Mouse (Mus musculus): ENCODE results near the gene 2610042L04Rik. TPM values are rescaled to one million over a fixed set of nuclear protein-coding genes. Genes with fewer than 3 reads are reported as not detected.
"Not testable (repeated sequence)": the region's sequence is repeated elsewhere in the genome, so short reads cannot be mapped to it uniquely, and the experiment has no call there.

The 2610042L04Rik gene
- polyA plus RNA-seq, 1 experiment from 2014 or later: 2.8 TPM

DNA sequence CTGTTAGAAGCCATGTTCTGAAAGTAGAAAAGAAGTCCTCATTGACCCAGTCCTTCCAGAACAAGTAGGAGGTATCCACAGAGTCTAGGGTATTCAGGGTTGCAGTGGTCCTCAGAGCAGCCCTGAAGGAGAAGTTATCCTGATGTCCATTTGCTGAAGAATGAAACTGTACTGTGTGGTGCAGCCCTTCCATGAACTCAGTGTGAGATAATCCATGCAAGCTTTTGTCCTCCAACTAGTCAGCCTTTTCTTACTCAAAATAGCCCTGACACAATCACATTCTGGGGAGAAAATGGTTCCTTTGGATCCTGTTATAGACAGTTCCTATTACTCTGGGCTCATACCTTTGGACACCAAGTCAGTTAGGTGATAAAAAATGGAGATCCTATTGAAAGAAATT is 69.3 kb downstream of the 2610042L04Rik start:
- not testable (repeated sequence) for H3K9me3 ChIP-seq; H3K4me1 ChIP-seq (replicated peaks); H3K4me3 ChIP-seq (replicated peaks); ATAC-seq; H3K4me2 ChIP-seq (replicated peaks); H3K9ac ChIP-seq (replicated peaks); H3K27ac ChIP-seq; H3K36me3 ChIP-seq; H3K27me3 ChIP-seq

Other genes with a start within 250 kb of the 2610042L04Rik start
- gene Gm8108, start 224.2 kb upstream of the 2610042L04Rik start, polyA plus RNA-seq (2015; fragmentation: Nextera tagmentation; extraction: Ambion mirVana): 2.7 and 4.6 TPM in 2 replicates
- gene Gm3127, start 169.7 kb upstream of the 2610042L04Rik start, polyA plus RNA-seq (2015; fragmentation: Nextera tagmentation; extraction: Ambion mirVana): not detected in 2 replicates
- gene Gm2974, start 152.2 kb upstream of the 2610042L04Rik start, polyA plus RNA-seq (2015; fragmentation: Nextera tagmentation; extraction: Ambion mirVana): 3.9 and 6.0 TPM in 2 replicates
- not detected in 2 replicates for gene Gm3138, start 85.1 kb upstream of the 2610042L04Rik start, polyA plus RNA-seq (2015; fragmentation: Nextera tagmentation; extraction: Ambion mirVana)
- not detected in 2 replicates for gene Gm3149, start 17.5 kb upstream of the 2610042L04Rik start, polyA plus RNA-seq (2015; fragmentation: Nextera tagmentation; extraction: Ambion mirVana)
- gene Gm3159, start 62.8 kb downstream of the 2610042L04Rik start, polyA plus RNA-seq (2015; fragmentation: Nextera tagmentation; extraction: Ambion mirVana): not detected in 2 replicates
- gene Gm3164, start 80.7 kb downstream of the 2610042L04Rik start, polyA plus RNA-seq (2015; fragmentation: Nextera tagmentation; extraction: Ambion mirVana): 2.9 and 3.0 TPM in 2 replicates
- gene Gm3173, start 96.2 kb downstream of the 2610042L04Rik start, polyA plus RNA-seq (2015; fragmentation: Nextera tagmentation; extraction: Ambion mirVana): 0.66 TPM in 1 of 2 replicates, not detected in the other
- gene Gm3182, start 147.0 kb downstream of the 2610042L04Rik start, polyA plus RNA-seq (2015; fragmentation: Nextera tagmentation; extraction: Ambion mirVana): not detected in 2 replicates
- not detected in 2 replicates for gene Gm3047, start 220.6 kb downstream of the 2610042L04Rik start, polyA plus RNA-seq (2015; fragmentation: Nextera tagmentation; extraction: Ambion mirVana)